Mouse (Mus musculus): ENCODE data around the gene Tbc1d2b.

DNA sequence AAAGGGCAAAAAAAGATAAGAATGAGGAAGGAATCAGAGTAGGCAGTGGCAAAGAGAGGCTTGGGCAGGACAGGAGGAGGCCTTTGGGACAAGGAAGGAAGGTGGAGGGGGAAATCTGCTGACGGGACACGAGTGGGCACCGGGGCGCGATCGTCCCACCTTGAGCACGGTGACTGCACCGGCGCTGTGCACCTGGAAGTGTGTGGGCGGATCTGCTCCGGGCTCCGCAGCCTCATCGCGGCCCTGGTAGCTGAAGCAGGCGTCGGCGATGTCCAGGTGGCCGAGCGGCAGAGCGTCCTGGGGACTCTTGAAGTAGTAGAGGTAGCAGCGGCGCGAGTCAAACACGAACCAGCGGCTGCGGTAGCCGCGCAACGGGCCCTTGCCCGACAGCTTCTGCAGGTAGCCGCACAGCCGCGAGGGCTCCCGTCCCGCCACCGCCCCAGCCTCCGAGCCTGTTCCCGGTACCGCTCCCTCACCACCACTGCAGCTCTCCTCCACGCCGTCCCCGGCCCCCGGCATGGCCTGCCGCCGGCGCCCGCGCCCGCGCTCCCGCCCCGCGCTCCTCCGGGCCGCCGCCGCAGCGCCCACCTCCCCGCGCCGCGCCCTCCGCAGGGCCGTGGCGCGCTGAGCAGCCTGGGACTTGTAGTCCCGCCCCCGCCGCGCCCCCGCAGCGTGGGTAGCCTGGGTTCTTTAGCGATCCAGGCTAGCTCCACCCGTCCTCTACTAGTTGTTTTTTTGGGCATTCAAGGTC, at the start of gene Tbc1d2b:
- TF ChIP-seq POLR2A (IDR thresholded peaks at IDR 0.05; ENCODE audit: extremely low read depth, insufficient read depth, low read length) (0 out of 2 replicates have a peak, but pooled peaks have one; percentile 37), CTCF (IDR thresholded peaks at IDR 0.05; ENCODE audit: low read depth, low read length) (no peak)

All from liver, adult 2 months (tissue).